Mouse (Mus musculus) gastrocnemius, adult 18-20 months (tissue): ENCODE results near the gene Gm21985. TPM values are rescaled to one million over a fixed set of nuclear protein-coding genes. Genes with fewer than 3 reads are reported as not detected.

Source experiments
- DNase-seq: peaks from one replicate; pipeline ENCODE4 v3.0.0; 2021; ENCODE audit warnings: low spot score
- total RNA-seq, 2 experiments: library from RNA; stranded (reverse); gene quantifications; 2 replicates each; pipeline ENCODE4 v1.2.3; 2021

The Gm21985 gene
- total RNA-seq, 2 experiments from 2014 or later: 0.24 to 0.80 TPM

DNA sequence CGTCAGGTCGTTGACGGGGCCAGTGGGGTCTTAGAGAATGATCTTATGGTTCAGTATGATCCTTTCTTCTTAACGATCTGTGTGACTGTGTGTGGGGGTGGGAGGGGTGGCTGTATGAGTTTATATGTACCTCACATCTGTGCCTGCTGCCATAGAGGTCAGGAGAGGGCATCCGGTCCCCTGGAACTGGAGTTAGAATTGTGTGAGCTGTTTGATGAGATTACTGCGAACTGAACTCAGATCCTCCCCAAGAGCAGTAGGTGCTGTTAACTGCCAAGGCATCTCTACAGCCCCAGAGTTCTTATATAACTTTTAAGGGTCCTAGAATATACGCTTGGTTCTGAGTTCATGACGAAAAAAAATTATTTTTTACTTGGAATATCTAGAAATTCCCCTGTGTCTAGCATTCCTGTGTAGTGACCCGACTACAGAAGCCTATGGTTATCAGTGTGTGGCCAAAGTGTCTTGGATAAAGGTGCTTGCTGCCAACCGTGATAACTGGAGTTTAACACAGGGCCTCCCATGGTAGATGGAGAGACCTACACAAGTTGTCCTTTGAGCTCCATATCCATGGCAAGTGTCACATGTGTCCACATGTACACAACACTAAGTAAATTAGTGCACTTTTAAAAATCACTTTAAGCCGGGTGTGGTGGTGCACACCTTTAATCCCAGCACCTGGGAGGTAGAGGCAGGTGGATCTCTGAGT lies 62.1 kb downstream of the Gm21985 start:
- no peak for DNase-seq

- no peak for DNase-seq
These were observed 66.2 kb downstream of the Gm21985 start for GRCm38 (mm10) chr2:112332051-112332898.

GRCm38 (mm10) chr2:112337211-112337610 lies 71.1 kb downstream of the Gm21985 start:
- DNase-seq: no peak

GRCm38 (mm10) chr2:112339736-112340135 lies 73.6 kb downstream of the Gm21985 start:
- DNase-seq: no peak

DNA sequence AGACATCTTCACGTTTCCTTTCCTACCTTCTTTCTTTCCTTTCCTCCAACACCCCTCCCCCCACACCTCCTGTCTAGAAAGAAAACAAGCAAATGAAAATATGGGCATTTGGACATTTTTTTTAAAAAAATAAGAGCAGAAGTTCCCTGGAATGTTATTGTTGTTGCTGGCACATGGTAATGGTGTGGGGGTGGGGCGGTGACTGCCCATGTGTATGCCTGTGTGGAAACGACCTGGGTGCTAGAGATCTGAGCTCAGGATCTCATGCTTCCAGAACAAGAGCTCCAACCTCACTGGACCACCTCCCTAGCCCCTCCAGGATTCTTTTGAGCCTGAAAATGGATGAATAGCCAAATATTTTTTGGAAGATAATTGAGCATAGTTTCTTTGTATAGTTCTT lies 75.0 kb downstream of the Gm21985 start:
- DNase-seq: no peak

- DNase-seq: no peak
These were observed 82.1 kb downstream of the Gm21985 start for GRCm38 (mm10) chr2:112348246-112348645.

DNA sequence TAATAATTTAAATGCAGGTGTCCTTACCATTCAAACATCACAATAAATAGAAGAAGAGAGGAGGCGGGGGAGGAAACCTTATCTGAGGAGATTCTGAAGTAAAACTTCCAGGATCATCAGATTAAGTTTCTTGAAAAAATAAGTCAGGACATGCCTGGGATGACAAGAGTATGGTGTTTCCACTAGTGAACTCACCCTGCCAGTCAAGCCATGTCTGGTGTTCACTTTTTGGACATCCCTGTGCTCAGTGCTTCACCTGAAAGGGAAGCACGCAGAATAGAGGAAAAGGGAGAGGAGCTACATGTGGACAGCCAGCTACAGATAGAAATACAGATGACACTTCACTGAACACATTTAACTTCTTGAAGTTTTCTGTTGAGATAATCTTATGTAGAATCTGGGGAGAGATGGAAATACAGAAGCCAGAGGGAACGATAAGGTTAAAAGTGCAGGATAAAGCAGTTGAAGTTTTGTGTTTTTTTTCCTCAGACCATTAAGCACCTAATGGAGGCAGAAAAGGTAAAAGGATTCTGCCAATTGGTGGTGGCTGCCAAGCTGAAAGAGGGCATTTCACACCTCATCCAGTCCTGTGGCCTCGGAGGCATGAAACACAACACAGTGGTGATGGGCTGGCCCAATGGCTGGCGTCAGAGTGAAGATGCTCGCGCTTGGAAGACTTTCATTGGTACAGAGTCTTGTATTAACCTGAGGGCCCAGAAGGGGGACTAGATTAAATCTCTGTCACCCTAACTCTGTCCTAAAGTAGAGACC lies 87.8 kb downstream of the Gm21985 start:
- no peak for DNase-seq

DNA sequence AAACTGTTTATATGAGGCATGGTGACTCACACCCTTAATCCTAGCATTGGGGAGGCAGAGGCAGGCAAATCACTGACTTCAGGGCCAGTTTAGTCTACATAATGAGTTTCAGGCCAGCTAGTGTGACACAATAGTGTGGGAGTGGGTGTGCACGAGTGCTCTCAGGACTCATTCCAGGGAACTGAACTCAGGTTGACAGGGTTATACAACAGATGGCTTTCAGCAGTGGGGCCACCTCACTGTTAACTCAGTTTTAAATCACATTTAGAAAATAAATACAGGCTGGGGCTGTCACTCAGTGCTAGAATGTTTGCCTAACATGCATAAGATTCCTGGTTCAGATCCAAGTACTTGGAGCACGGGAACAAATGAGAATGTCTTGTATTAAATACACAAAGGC lies 93.5 kb downstream of the Gm21985 start:
- DNase-seq: no peak

DNA sequence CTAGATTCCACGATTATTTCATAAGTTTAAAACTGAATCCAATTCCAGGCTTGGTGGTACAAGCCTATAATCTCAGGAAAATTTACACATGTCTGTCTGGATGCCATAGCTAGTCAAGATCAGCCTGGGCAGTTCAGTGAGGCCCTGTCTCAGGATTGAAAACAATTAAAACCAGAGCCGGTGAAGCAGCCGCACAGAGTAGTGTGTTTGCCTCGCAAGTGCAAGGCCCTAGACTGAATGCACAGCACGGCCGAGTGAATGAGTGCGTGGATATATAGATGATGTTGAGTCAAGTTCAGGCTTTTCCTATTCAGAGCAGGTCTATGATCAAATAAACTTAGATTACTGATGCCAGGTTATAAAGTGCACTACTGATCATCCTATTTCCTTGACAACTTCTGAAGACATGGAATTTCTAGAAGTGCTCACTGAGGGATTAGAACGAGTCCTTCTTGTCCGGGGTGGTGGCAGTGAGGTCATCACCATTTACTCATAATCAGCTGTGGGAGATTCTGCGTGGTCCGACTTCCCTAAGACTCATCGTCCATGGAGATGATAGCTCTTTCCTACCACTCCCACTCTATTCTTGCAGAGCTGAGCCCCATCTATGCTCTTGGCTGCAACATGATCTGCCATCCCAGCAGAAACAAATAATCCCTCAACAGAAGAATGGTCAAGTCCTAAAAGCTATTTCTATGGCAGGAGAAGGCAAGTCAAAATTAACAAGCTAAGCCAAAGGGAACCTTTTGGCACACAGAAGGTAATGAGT lies 94.1 kb downstream of the Gm21985 start:
- DNase-seq: no peak

DNA sequence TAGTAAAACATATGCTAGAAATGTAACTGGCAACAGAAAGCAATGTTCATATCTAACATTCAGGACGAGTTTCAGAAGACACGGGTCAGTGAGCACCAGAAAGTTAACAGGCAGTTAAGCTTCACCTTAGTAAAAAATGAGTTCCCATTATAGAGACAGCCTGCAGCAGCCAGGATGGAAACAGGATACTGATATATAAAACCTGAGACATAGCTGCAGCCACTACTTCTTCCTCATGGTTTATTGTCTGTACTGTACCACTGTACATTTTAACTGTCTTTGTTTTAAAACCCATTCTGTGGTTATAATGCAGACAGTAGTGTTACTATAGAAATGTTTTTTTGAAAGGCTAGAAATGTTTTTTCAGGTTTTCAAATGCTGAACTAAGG lies 94.7 kb downstream of the Gm21985 start:
- DNase-seq: no peak

- DNase-seq: no peak
These were observed 101.1 kb downstream of the Gm21985 start for GRCm38 (mm10) chr2:112367222-112367621.

GRCm38 (mm10) chr2:112367726-112368673 lies 101.9 kb downstream of the Gm21985 start, which contains the start of gene Emc4:
Gene Emc4, minus strand, starts transcription at chr2:112368027.
- peak; percentile 90 for DNase-seq

GRCm38 (mm10) chr2:112369941-112370340 lies 103.8 kb downstream of the Gm21985 start:
- peak; percentile 78 for DNase-seq

DNA sequence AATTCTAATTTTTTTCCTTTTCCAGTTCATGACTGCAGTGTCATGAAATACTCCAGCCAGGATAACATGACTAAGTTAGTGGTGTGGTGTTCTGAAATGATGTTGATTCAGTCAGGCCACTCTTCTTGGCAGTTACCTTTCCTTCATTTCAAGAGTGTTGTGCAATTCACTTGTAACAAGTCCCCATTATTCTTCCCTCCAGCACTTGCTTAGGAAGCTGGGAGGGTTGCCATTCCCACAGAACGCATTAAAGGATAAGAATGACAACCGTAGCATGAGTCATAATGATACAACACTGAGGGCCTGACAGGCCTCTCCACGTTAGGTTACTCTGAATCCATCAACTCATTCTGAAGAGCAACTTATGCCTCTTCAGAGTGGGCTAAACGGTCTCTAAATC lies 107.0 kb downstream of the Gm21985 start:
- peak; percentile 43 for DNase-seq

DNA sequence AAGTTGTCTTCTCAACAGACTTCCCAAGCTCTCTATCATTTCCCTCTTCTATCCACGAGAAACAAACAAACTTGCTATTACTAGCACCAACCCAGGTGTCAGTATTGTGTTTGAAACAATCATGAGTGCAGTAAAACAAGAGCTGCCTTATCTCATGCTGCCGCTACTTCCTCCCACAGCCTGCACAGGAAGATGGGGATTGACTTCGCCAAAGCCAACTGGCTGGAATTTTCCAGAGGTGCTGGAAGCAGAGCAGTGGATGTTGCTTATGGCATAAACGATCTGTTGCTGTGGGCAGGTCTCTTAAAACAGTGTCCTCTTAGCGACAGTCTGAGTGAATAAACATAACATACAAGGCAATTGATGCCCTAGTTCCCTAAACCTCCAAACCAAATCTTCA lies 108.5 kb downstream of the Gm21985 start:
- no peak for DNase-seq

DNA sequence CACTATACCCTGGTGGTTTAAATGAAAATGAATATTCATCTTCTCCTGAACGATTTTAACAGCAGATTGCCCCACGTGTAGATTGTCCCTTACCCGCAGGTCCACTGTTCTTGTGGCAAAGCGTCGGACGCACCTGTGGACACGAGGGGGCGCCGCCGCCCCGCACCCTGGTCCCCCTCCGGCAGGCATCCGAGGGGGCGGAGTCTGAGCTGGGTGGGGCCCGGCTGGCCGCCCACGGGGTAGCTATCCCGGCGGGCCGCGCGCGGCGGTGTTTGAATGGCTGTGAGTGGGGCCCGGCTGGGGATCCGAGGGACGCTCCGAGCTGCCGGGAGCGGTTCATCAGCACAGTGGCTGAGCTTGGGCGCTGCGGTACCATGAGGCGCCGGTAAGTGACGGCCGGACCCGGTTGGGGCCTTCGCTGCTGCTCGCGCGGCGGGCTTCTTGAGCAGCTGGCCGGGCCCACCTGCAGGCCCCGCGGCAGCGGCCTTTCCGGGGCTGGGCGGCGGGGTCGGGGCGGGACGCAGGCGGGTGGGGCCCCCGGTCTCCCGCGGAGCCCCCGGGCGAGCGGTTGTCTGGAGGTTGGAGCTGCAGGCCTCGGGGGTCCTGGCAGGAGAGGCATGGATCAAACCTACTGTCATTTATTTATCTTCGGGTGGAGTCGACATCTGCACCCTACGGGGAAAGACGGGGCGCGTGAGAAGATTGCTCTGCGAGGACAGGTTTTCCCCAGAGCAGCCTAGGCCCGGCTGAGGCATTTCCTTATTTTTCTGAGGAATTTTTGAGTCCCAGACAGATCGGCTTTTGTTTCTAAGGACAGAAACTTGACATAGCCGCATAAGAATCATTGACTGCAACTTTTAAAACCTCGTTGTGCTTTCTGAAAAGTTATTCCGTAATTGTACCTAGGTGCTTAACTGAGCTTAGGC lies 113.1 kb downstream of the Gm21985 start, which contains the start of gene Katnbl1:
Gene Katnbl1 (plus strand): TSS at position 239 of the 926 bp plus-strand sequence.
- DNase-seq: peak; percentile 93

GRCm38 (mm10) chr2:112380131-112380530 lies 114.0 kb downstream of the Gm21985 start:
- DNase-seq: no peak

DNA sequence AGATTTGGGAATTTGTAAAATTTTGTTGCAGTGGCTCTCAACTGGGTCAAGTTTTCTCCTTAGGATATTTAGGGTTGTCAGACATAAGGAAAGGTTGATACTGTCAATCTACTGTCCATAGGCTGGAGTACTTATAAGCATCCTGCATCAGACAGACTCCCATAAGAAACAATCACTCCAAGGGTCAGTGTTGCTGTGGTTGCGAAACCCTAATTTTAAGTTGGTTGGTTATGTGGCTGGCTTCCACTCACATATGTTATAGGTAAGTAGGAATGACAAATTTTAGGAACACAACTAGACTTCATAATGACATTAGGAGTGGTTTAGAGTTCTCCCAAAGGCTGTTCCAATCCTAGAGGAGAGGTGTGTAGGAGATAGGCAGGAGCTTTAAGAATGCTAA lies 115.1 kb downstream of the Gm21985 start:
- DNase-seq: no peak

GRCm38 (mm10) chr2:112390843-112391242 lies 124.7 kb downstream of the Gm21985 start:
- no peak for DNase-seq
